Mouse (Mus musculus) embryonic fibroblast, embryonic 13.5 days (primary cell): ENCODE measurements at regions not wholly inside any gene's neighbourhood (a gene's known extent, or its start where the extent isn't known, plus 50 kb on each side); places are given as distances from the start of the nearest gene placed in this dataset.

Experiments
- CTCF ChIP-seq: IDR thresholded peaks from 2 replicates; pipeline ENCODE4 v1.5.1; 2011; ENCODE audit warnings: mild to moderate bottlenecking, control low read depth, low read length, moderate library complexity, borderline replicate concordance; ENCODE audit not compliant: insufficient read depth
- POLR2A ChIP-seq: IDR thresholded peaks from 2 replicates; pipeline ENCODE4 v1.6.1; 2011; ENCODE audit warnings: low read depth, mild to moderate bottlenecking, control low read depth, low read length, moderate library complexity

- no peak for TF ChIP-seq POLR2A
- TF ChIP-seq CTCF, result no peak
Measured at GRCm38 (mm10) chr6:101685734-101686133, 308.0 kb upstream of the Pdzrn3 start.
